Mouse (Mus musculus) left cerebral cortex, adult 11 months (tissue): Measurements from ENCODE around the gene Habp2.

ENCODE experiments used
- DNase-seq: peaks from one replicate; pipeline ENCODE4 v3.0.0; 2022; ENCODE audit warnings: low spot score

Gene Habp2

GRCm38 (mm10) chr19:56363721-56364460, 77.0 kb downstream of the Habp2 start:
- no peak for DNase-seq

- no peak for DNase-seq
Observed at GRCm38 (mm10) chr19:56364563-56364962, 77.6 kb downstream of the Habp2 start.

- DNase-seq, result no peak
Observed at GRCm38 (mm10) chr19:56366168-56366567, 79.2 kb downstream of the Habp2 start.

GRCm38 (mm10) chr19:56366625-56367024, 79.7 kb downstream of the Habp2 start:
- DNase-seq, result no peak

GRCm38 (mm10) chr19:56367778-56368177, 80.8 kb downstream of the Habp2 start:
- DNase-seq, result no peak

GRCm38 (mm10) chr19:56368912-56369311, 82.0 kb downstream of the Habp2 start:
- no peak for DNase-seq
